Mouse (Mus musculus): ENCODE measurements around the gene Fgf23. TPM values are rescaled to one million over a fixed set of nuclear protein-coding genes. Genes with fewer than 3 reads are reported as not detected.

Gene Fgf23
- total RNA-seq (2017) = not detected in 2 replicates

GRCm38 (mm10) chr6:127072817-127073216 is at the start of gene Fgf23:
TSS of gene Fgf23 (plus strand) at chr6:127072902.
- ATAC-seq (ENCODE audit: extremely low read depth, insufficient number of reproducible peaks, low FRiP score, poor library complexity, severe bottlenecking) = no peak

GRCm38 (mm10) chr6:127024836-127025235 is 47.9 kb upstream of the Fgf23 start:
- no peak for ATAC-seq (ENCODE audit: extremely low read depth, insufficient number of reproducible peaks, low FRiP score, poor library complexity, severe bottlenecking)

GRCm38 (mm10) chr6:127034760-127035159 is 37.9 kb upstream of the Fgf23 start:
- no peak for ATAC-seq (ENCODE audit: extremely low read depth, insufficient number of reproducible peaks, low FRiP score, poor library complexity, severe bottlenecking)

DNA sequence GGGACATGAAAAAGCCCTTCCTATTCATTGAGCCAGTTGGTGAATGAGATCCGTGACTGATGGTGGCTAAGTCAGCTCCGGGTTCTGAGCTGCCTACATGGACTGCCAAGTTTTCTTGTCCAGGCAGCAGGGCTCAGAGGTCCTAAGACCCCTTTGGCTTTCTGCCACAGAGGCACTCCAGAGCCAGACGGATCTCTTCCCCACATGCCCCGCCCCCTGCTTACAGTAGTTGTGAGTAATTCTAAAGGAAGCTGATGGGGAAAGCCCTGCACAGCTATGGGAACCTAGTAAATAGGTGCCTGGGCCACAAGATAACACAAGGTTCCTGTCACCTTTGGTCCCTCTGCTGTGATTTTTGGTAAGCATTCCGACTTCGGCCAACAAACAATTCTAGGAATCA is 27.8 kb upstream of the Fgf23 start:
- ATAC-seq (ENCODE audit: extremely low read depth, insufficient number of reproducible peaks, low FRiP score, poor library complexity, severe bottlenecking) = no peak

- ATAC-seq (ENCODE audit: extremely low read depth, insufficient number of reproducible peaks, low FRiP score, poor library complexity, severe bottlenecking) = no peak
Observed at GRCm38 (mm10) chr6:127050847-127051246, 21.9 kb upstream of the Fgf23 start.

GRCm38 (mm10) chr6:127056990-127057588 is 15.6 kb upstream of the Fgf23 start:
- no peak for ATAC-seq (ENCODE audit: extremely low read depth, insufficient number of reproducible peaks, low FRiP score, poor library complexity, severe bottlenecking)

DNA sequence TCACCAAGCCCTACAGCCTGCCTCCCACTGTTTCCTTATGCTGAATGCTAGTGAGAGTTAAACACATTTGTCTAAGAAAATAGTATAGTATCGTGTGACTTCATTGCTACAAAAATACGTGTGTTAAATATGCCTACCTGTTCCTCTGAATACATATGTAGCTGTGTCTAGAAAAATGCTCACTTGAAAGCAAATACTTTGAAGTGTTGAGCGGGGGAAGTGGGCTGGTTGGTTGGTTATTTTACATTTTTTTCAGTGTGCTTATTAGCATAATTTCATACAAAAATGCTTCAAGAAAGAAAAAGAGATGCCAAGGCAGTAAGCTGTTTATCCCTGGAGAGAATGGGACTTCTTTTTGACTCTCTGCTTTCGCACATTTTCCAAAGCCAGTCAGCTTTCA is 12.7 kb upstream of the Fgf23 start:
- no peak for ATAC-seq (ENCODE audit: extremely low read depth, insufficient number of reproducible peaks, low FRiP score, poor library complexity, severe bottlenecking)

DNA sequence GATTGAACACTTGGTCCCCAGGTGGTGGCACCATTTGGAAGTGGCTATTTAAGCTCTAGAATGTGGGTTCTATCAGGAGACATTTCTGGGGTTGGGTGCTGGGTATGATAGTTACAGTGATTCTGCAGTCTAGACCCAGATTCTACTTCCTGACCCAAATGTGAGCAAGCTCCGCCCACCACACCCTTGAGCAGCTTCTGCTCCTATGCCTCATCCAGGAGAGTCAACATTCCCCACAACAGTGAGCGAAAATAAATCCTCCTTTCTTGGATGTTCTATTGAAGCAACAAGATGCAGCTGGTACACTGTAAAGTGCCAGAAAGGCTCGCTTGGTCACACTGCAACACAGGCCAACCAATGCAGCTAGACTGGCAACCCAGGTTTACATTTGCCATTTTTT is 8.8 kb upstream of the Fgf23 start:
- no peak for ATAC-seq (ENCODE audit: extremely low read depth, insufficient number of reproducible peaks, low FRiP score, poor library complexity, severe bottlenecking)

DNA sequence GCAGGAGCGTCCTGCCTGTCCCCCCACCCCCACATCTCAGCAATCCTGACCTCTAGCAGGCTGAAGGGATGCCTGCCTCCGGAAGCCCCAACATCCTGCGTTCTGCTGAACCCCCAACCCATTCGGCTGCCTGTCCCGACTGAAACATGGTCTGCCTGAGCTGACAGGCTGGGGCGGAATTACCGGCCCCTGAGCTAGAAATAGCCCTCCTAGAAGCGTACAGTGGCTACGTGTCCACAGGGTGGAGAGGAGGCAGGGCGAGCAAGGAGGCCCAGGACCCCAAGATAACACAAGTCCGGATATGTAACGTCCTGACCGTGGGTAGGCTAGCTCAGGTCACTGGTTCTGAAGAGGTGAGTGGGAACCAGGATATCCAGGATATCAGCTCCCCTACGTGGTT is 7.9 kb upstream of the Fgf23 start:
- ATAC-seq (ENCODE audit: extremely low read depth, insufficient number of reproducible peaks, low FRiP score, poor library complexity, severe bottlenecking) = no peak

DNA sequence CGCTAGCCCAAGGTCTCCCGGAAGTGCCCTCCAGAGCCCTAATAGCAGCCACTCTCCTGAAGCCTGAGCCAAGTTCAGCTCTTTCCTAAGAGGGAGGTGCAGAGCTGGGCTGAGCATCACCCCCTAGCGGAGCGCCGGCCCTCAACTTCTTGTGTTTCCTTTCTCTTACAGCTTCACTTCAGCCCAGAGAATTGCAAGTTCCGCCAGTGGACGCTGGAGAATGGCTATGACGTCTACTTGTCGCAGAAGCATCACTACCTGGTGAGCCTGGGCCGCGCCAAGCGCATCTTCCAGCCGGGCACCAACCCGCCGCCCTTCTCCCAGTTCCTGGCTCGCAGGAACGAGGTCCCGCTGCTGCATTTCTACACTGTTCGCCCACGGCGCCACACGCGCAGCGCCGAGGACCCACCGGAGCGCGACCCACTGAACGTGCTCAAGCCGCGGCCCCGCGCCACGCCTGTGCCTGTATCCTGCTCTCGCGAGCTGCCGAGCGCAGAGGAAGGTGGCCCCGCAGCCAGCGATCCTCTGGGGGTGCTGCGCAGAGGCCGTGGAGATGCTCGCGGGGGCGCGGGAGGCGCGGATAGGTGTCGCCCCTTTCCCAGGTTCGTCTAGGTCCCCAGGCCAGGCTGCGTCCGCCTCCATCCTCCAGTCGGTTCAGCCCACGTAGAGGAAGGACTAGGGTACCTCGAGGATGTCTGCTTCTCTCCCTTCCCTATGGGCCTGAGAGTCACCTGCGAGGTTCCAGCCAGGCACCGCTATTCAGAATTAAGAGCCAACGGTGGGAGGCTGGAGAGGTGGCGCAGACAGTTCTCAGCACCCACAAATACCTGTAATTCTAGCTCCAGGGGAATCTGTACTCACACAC is 7.4 kb downstream of the Fgf23 start:
- ATAC-seq (ENCODE audit: extremely low read depth, insufficient number of reproducible peaks, low FRiP score, poor library complexity, severe bottlenecking) = peak; percentile 31; the same call in 1 of the 2 replicates

- no peak for ATAC-seq (ENCODE audit: extremely low read depth, insufficient number of reproducible peaks, low FRiP score, poor library complexity, severe bottlenecking)
Observed at GRCm38 (mm10) chr6:127081820-127082219, 9.1 kb downstream of the Fgf23 start.

DNA sequence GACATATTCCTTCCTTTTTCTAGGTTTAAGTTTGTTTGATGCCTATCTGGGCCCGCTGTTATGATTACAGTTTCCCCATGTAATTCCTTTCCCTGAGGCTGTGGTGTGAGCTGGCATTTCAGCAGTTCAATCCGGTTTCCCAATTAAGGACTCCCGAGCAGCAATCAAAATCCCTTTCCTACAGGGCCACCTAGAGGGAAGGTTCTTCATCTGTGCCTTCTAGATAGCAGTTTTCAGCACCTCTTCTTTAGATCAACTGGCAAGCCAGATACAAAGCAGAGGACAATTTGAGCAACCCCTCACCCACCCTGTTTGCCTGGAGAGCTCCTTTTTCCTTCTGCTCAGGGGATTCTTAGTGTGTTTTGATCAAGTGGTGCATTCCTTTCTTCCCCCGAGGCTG is 14.0 kb downstream of the Fgf23 start:
- ATAC-seq (ENCODE audit: extremely low read depth, insufficient number of reproducible peaks, low FRiP score, poor library complexity, severe bottlenecking) = no peak

DNA sequence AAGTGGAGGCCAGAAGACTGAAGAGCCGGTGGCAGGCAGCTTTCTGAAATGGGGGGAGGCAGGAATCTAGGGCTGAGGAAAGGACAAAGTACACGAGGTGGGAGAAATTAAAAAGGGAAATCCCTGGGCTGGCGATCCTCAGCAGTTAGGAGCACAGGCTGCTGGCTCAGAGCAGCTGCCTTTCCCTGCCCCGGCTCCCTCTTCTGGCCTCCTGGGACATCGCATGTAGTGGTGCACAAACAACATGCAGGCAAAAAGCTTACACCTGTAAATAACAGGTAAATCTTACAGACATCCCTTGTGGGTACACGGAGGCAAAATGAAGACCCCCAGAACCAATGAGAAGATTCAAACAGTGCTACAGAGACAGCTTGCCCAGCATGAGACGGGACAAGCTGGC is 21.9 kb downstream of the Fgf23 start:
- ATAC-seq (ENCODE audit: extremely low read depth, insufficient number of reproducible peaks, low FRiP score, poor library complexity, severe bottlenecking) = no peak

GRCm38 (mm10) chr6:127103506-127104275 is 31.0 kb downstream of the Fgf23 start:
- no peak for ATAC-seq (ENCODE audit: extremely low read depth, insufficient number of reproducible peaks, low FRiP score, poor library complexity, severe bottlenecking)

DNA sequence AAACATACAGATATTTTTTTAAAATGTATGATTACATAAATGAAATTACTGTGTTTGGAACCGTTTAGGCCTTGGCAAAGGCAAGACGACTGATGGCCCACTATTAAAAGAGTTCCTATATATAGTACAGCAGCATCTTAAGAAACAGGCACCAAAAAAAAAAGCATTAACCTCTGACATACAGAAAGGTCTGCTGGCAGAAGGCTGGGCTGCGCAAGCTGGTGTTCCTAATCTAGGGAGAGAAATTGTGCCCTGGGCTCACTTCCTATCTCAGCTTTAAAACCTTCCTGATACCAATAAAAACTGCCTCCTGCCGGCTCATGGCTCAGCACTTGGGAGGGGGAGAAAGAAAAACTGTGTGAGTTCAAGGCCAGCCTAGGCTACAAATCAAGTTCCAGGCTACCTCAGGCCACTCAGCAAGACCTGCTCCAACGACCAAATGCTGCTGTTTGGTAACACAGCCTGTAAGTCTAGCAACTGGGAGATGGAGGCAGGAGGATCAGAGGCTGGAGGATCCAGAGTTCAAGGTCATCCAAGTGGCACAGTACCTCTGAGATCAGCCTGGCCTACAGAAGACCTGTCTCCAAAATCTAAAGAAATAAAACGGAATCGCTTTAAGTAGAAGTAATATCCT is 31.8 kb downstream of the Fgf23 start:
- ATAC-seq (ENCODE audit: extremely low read depth, insufficient number of reproducible peaks, low FRiP score, poor library complexity, severe bottlenecking) = no peak

DNA sequence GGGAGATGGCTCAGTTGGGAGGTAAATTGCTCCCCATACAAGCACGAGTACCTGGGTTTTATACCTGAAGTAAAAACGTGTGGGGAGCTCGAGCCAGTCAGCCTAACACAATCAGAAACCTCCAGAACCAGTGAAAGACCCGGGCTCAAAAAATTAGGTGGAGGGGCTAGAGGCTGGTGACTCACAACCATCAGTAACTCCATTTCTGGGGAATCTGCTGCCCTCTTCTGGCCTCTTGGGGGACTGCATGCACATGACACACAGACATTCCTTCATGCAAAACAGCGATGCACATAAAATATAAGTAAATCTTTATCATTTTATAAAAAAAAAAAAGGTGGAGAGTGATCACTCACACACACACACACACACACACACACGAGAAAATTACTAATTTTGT is 32.4 kb downstream of the Fgf23 start:
- ATAC-seq (ENCODE audit: extremely low read depth, insufficient number of reproducible peaks, low FRiP score, poor library complexity, severe bottlenecking) = no peak

DNA sequence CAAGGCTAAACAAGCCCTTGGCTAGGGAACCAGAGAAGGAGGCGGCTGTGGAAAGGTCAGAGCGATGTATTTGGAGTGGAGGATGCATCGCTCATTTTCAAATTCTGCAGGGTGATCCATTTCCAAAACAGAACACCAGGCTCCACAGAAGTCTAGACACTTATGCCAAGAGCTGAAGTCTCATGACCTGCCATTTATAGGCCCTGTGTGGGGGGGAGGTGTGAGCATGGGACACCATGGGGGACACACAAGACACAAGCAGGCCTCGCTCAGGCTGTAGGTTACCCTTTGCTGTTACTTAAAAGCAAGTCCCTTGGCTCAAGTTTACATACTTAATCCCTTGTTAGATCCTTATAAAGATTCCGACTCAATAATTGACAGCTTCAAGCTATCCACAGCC is 33.5 kb downstream of the Fgf23 start:
- ATAC-seq (ENCODE audit: extremely low read depth, insufficient number of reproducible peaks, low FRiP score, poor library complexity, severe bottlenecking) = no peak

GRCm38 (mm10) chr6:127106726-127107125 is 34.0 kb downstream of the Fgf23 start:
- ATAC-seq (ENCODE audit: extremely low read depth, insufficient number of reproducible peaks, low FRiP score, poor library complexity, severe bottlenecking) = no peak

DNA sequence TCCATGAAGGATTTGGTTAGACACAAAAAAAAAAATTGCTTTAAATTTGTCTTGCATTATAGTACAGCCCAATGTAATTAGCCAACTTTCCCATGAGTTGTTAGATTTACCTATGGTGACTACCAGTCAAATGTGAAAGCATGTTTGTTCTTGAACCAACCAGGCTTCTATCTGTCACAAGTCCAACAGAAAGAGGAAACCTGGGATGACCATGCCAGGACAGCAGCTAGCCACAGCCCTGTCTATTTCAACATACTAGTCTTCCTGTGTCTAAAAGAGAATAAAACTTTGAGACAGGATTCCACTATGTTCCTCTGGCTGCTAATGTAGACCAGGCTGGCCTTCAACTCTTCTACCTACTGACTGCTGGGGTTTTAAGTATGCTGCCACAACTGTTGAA is 34.7 kb downstream of the Fgf23 start:
- ATAC-seq (ENCODE audit: extremely low read depth, insufficient number of reproducible peaks, low FRiP score, poor library complexity, severe bottlenecking) = no peak
